Mouse (Mus musculus): ENCODE measurements around the gene Slc12a6. TPM values are rescaled to one million over a fixed set of nuclear protein-coding genes. Genes with fewer than 3 reads are reported as not detected.

Gene Slc12a6
- polyA plus RNA-seq, 1 experiment from 2014 or later: 13.7 TPM

DNA sequence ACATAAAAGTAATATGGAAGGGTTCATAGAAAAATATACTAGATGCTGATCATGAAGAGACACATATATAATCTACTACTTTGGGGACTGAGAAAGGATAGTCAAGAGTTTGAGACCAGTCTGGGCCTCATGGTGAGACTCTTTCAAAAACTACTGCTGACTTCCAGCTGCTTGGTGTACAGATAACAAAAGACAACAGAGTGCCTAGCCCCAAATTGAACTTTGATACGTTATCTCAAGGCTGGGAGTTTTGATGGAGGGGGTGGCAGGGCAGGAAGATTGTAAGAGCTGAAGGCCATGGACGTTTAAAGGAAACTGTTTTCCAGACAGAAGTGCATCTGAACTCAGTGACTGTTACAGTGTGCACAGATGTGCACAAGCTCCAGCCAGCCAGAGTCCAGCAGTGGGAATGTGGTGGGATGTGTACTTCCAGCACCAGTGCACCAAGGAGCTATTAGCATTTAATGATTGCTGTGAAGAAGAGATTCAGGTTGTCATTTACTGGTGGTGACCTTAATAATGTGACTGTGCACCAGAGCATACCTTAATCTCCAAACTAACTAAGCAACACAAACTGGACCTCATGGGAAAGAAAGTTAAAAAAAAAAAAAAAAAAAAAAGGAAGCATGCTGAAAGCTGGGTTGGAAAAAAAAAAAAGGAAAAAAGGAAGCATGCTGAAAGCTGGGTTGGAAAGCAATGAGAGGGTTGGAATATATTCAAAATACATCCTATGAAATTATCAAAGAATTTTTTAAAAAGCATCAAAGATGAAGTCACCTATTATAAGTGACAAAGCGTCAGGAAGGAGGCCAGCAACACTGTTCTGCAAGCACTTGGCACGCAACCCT lies 66.7 kb downstream of the Slc12a6 start:
- Histone ChIP-seq H3K36me3 (ENCODE audit: control insufficient read depth, insufficient read depth, low read length) (0 out of 2 replicates have a peak, but pooled peaks cover 2% of the 10 kb centered on the region), H3K4me2 (replicated peaks; ENCODE audit: low read depth, low read length) (no peak overlapping the region), H3K27ac (ENCODE audit: low read depth, low read length) (no peak overlapping the region), H3K4me3 (ENCODE audit: low read depth, low read length) (no peak overlapping the region), H3K27me3 (ENCODE audit: control insufficient read depth, insufficient read depth, low read length) (no peaks in the 10 kb centered on the region), H3K4me1 (replicated peaks; ENCODE audit: control insufficient read depth, insufficient read depth, low read length) (no peaks in the 10 kb centered on the region), H3K9me3 (ENCODE audit: control insufficient read depth, low read length) (no peaks in the 10 kb centered on the region), H3K9ac (ENCODE audit: low read depth, low read length) (no peak overlapping the region)
- ATAC-seq (ENCODE audit: low FRiP score) (no peak), DNase-seq (ENCODE audit: low spot score) (no peak)
- 70% methylated on average over 4 of the region's 4 CpGs for WGBS

DNA sequence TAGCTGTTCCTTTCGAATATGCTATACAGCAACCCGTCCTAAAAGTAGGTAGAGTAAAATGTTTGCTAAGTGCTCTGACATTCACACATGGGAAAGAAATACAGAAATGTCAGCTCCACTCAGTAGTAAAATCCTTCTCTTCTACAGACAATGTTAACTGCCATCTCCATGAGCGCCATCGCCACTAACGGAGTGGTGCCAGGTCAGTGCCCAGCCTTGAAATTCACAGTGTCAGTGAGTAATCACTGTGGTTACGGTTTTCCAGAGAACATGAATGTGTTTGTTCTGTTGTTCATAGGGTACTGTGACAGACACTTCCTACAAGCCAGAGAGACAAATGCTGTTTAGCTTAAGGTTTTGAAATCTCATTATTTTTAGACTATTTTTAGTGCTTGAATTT lies 71.6 kb downstream of the Slc12a6 start:
- no peak overlapping the region for H3K4me2 ChIP-seq (replicated peaks; ENCODE audit: low read depth, low read length)
- H3K9me3 ChIP-seq (ENCODE audit: control insufficient read depth, low read length): no peaks in the 10 kb centered on the region
- 94% methylated on average over 6 of the region's 6 CpGs for WGBS
- DNase-seq (ENCODE audit: low spot score) (no peak), ATAC-seq (ENCODE audit: low FRiP score) (no peak)
- H3K4me3 ChIP-seq (ENCODE audit: low read depth, low read length): no peak overlapping the region
- H3K36me3 ChIP-seq (ENCODE audit: control insufficient read depth, insufficient read depth, low read length): 0 out of 2 replicates have a peak, but pooled peaks cover 2% of the 10 kb centered on the region
- no peak overlapping the region for H3K9ac ChIP-seq (ENCODE audit: low read depth, low read length)
- no peak overlapping the region for H3K27ac ChIP-seq (ENCODE audit: low read depth, low read length)
- no peaks in the 10 kb centered on the region for H3K4me1 ChIP-seq (replicated peaks; ENCODE audit: control insufficient read depth, insufficient read depth, low read length)
- no peaks in the 10 kb centered on the region for H3K27me3 ChIP-seq (ENCODE audit: control insufficient read depth, insufficient read depth, low read length)

GRCm38 (mm10) chr2:112339736-112340135 lies 74.1 kb downstream of the Slc12a6 start:
- WGBS: 86% methylated on average over 2 of the region's 2 CpGs
- H3K27ac ChIP-seq (ENCODE audit: low read depth, low read length): no peak overlapping the region
- no peaks in the 10 kb centered on the region for H3K36me3 ChIP-seq (ENCODE audit: control insufficient read depth, insufficient read depth, low read length)
- ATAC-seq (ENCODE audit: low FRiP score) (no peak), DNase-seq (ENCODE audit: low spot score) (no peak)
- H3K9ac ChIP-seq (ENCODE audit: low read depth, low read length): no peak overlapping the region
- H3K4me2 ChIP-seq (replicated peaks; ENCODE audit: low read depth, low read length): no peak overlapping the region
- H3K9me3 ChIP-seq (ENCODE audit: control insufficient read depth, low read length): no peaks in the 10 kb centered on the region
- no peak overlapping the region for H3K4me3 ChIP-seq (ENCODE audit: low read depth, low read length)
- no peaks in the 10 kb centered on the region for H3K27me3 ChIP-seq (ENCODE audit: control insufficient read depth, insufficient read depth, low read length)
- no peaks in the 10 kb centered on the region for H3K4me1 ChIP-seq (replicated peaks; ENCODE audit: control insufficient read depth, insufficient read depth, low read length)

DNA sequence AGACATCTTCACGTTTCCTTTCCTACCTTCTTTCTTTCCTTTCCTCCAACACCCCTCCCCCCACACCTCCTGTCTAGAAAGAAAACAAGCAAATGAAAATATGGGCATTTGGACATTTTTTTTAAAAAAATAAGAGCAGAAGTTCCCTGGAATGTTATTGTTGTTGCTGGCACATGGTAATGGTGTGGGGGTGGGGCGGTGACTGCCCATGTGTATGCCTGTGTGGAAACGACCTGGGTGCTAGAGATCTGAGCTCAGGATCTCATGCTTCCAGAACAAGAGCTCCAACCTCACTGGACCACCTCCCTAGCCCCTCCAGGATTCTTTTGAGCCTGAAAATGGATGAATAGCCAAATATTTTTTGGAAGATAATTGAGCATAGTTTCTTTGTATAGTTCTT lies 75.5 kb downstream of the Slc12a6 start:
- H3K9me3 ChIP-seq (ENCODE audit: control insufficient read depth, low read length): no peaks in the 10 kb centered on the region
- H3K4me1 ChIP-seq (replicated peaks; ENCODE audit: control insufficient read depth, insufficient read depth, low read length): no peaks in the 10 kb centered on the region
- H3K27me3 ChIP-seq (ENCODE audit: control insufficient read depth, insufficient read depth, low read length): no peaks in the 10 kb centered on the region
- H3K9ac ChIP-seq (ENCODE audit: low read depth, low read length): no peak overlapping the region
- H3K27ac ChIP-seq (ENCODE audit: low read depth, low read length): no peak overlapping the region
- 80% methylated on average over 3 of the region's 3 CpGs for WGBS
- H3K36me3 ChIP-seq (ENCODE audit: control insufficient read depth, insufficient read depth, low read length): no peaks in the 10 kb centered on the region
- ATAC-seq (ENCODE audit: low FRiP score) (no peak), DNase-seq (ENCODE audit: low spot score) (no peak)
- no peak overlapping the region for H3K4me2 ChIP-seq (replicated peaks; ENCODE audit: low read depth, low read length)
- no peak overlapping the region for H3K4me3 ChIP-seq (ENCODE audit: low read depth, low read length)

DNA sequence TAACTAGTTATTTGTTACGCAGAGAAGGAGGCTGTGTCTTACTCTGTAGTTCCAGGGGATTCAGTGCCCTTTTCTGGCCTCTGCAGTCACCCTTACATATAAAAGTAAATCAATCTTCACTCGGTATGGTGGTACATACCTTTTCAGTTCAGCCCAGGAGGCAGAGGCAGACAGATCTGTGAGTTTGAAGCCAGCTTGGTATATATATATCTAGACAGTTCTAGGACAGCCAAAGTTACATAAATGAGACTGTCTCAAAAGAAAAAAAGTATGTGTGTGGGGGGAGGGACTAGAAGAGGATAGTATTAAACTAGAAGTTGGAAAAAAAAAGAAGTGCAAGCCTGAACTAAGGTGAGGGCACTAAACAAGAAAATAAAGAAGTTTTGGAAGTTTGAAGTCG lies 82.6 kb downstream of the Slc12a6 start:
- Histone ChIP-seq H3K9me3 (ENCODE audit: control insufficient read depth, low read length) (no peaks in the 10 kb centered on the region), H3K9ac (ENCODE audit: low read depth, low read length) (no peak overlapping the region), H3K27me3 (ENCODE audit: control insufficient read depth, insufficient read depth, low read length) (no peaks in the 10 kb centered on the region), H3K36me3 (ENCODE audit: control insufficient read depth, insufficient read depth, low read length) (no peaks in the 10 kb centered on the region), H3K4me2 (replicated peaks; ENCODE audit: low read depth, low read length) (no peak overlapping the region), H3K27ac (ENCODE audit: low read depth, low read length) (no peak overlapping the region), H3K4me3 (ENCODE audit: low read depth, low read length) (no peak overlapping the region), H3K4me1 (replicated peaks; ENCODE audit: control insufficient read depth, insufficient read depth, low read length) (no peaks in the 10 kb centered on the region)
- WGBS: 92% methylated on average over 3 of the region's 3 CpGs
- ATAC-seq (ENCODE audit: low FRiP score): no peak
- DNase-seq (ENCODE audit: low spot score): no peak

GRCm38 (mm10) chr2:112353685-112354455 lies 88.2 kb downstream of the Slc12a6 start:
- H3K9me3 ChIP-seq (ENCODE audit: control insufficient read depth, low read length): no peaks in the 10 kb centered on the region
- no peak overlapping the region for H3K27ac ChIP-seq (ENCODE audit: low read depth, low read length)
- no peak overlapping the region for H3K4me2 ChIP-seq (replicated peaks; ENCODE audit: low read depth, low read length)
- no peaks in the 10 kb centered on the region for H3K36me3 ChIP-seq (ENCODE audit: control insufficient read depth, insufficient read depth, low read length)
- no peaks in the 10 kb centered on the region for H3K27me3 ChIP-seq (ENCODE audit: control insufficient read depth, insufficient read depth, low read length)
- DNase-seq (ENCODE audit: low spot score): no peak
- no peak for ATAC-seq (ENCODE audit: low FRiP score)
- no peaks in the 10 kb centered on the region for H3K4me1 ChIP-seq (replicated peaks; ENCODE audit: control insufficient read depth, insufficient read depth, low read length)
- WGBS: 90% methylated on average over 7 of the region's 7 CpGs
- H3K4me3 ChIP-seq (ENCODE audit: low read depth, low read length): no peak overlapping the region
- H3K9ac ChIP-seq (ENCODE audit: low read depth, low read length): no peak overlapping the region

DNA sequence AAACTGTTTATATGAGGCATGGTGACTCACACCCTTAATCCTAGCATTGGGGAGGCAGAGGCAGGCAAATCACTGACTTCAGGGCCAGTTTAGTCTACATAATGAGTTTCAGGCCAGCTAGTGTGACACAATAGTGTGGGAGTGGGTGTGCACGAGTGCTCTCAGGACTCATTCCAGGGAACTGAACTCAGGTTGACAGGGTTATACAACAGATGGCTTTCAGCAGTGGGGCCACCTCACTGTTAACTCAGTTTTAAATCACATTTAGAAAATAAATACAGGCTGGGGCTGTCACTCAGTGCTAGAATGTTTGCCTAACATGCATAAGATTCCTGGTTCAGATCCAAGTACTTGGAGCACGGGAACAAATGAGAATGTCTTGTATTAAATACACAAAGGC lies 94.0 kb downstream of the Slc12a6 start:
- Histone ChIP-seq H3K4me3 (ENCODE audit: low read depth, low read length) (no peak overlapping the region), H3K36me3 (ENCODE audit: control insufficient read depth, insufficient read depth, low read length) (peaks cover 4% of the 10 kb centered on the region; the same call in 1 of the 2 replicates), H3K9ac (ENCODE audit: low read depth, low read length) (no peak overlapping the region), H3K4me2 (replicated peaks; ENCODE audit: low read depth, low read length) (no peak overlapping the region), H3K27me3 (ENCODE audit: control insufficient read depth, insufficient read depth, low read length) (no peaks in the 10 kb centered on the region), H3K27ac (ENCODE audit: low read depth, low read length) (no peak overlapping the region), H3K4me1 (replicated peaks; ENCODE audit: control insufficient read depth, insufficient read depth, low read length) (no peaks in the 10 kb centered on the region), H3K9me3 (ENCODE audit: control insufficient read depth, low read length) (no peaks in the 10 kb centered on the region)
- ATAC-seq (ENCODE audit: low FRiP score) (no peak), DNase-seq (ENCODE audit: low spot score) (no peak)
- WGBS: 89% methylated on average over 2 of the region's 2 CpGs

- 94% methylated on average over 12 of the region's 12 CpGs for WGBS
- Histone ChIP-seq H3K4me1 (replicated peaks; ENCODE audit: control insufficient read depth, insufficient read depth, low read length) (no peaks in the 10 kb centered on the region), H3K27me3 (ENCODE audit: control insufficient read depth, insufficient read depth, low read length) (no peaks in the 10 kb centered on the region), H3K9ac (ENCODE audit: low read depth, low read length) (no peak overlapping the region), H3K36me3 (ENCODE audit: control insufficient read depth, insufficient read depth, low read length) (peaks cover 4% of the 10 kb centered on the region; the same call in 1 of the 2 replicates), H3K27ac (ENCODE audit: low read depth, low read length) (no peak overlapping the region), H3K4me3 (ENCODE audit: low read depth, low read length) (no peak overlapping the region), H3K4me2 (replicated peaks; ENCODE audit: low read depth, low read length) (no peak overlapping the region), H3K9me3 (ENCODE audit: control insufficient read depth, low read length) (no peaks in the 10 kb centered on the region)
- ATAC-seq (ENCODE audit: low FRiP score): no peak
- DNase-seq (ENCODE audit: low spot score): no peak
Observed at GRCm38 (mm10) chr2:112360012-112360780, 94.6 kb downstream of the Slc12a6 start.
